Mouse (Mus musculus) spleen, postnatal 4 days (tissue): ENCODE results near the gene Rufy1.
"Not testable (repeated sequence)": the region's sequence is repeated elsewhere in the genome, so short reads cannot be mapped to it uniquely, and the experiment has no call there.

Source experiments
- DNase-seq, 2 experiments: peaks; one replicate each; pipeline ENCODE4 v3.0.0; 2022; ENCODE audit warnings: low spot score in 2 of 2

Rufy1 gene

DNA sequence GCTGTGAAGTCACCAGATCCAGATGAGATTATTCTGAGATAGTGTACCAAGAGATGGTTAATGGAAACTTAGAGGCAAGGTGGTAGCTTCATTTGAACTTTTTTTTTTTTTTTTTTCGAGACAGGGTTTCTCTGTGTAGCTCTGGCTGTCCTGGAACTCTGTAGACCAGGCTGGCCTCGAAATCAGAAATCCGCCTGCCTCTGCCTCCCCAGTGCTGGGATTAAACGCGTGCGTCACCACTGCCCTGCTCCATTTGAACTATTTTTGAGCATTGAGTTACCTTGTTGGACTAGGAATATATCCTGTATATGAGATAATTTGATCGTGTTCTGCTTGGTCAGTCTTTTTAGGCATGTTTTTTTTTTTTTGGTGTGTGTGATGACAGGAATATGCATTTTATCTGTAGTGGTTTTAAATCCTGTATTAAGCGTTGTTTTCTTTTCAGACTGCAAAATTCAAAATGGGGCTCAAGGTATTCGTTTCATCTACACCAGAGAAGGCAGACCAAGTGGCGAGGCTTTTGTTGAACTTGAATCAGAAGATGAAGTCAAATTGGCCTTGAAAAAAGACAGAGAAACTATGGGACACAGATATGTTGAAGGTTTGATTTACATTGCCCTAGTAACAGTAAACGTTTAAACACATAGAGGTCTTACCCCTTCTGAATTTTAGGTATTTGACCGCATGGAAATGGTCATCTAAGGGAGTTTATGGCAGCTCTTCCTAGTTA lies 51.7 kb downstream of the Rufy1 start:
- DNase-seq, result no peak

DNA sequence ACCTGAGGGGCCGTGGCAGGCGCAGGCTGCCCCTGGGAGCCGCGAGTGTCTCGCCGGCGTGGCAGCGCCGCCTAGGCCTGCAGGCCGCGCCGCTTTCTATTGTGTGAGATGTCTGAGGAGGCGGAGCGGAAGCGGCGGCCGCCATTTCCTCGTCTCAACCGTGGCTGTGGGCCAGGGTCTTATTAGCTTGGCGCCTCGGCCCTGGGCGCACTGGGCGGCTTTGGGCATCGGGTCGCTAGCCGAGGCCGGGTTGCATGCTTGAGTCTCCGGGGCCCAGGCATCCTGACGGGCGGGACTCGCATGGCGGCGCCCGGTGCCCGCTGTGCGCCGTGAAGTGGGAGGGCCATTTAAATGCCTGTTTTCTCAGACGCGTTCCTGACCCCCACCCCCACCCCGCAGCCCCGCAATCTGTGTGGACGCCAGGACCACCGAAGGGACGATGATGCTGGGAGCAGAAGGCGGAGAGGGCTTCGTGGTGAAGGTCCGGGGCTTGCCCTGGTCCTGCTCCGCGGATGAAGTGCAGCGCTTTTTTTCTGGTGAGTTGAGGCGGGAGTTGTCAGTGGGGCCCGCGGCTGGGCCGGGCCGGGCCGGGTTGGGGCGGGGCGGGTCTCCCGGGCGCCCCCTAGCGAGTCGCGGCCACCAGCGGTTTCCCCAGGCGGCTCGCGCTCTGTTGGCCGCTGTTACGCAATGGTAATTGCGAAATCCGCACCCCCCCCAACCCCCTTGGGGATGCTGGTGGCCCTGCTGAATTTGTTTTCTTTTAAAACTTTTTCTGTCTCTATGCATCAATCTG lies 52.8 kb downstream of the Rufy1 start:
- peak; percentile 88 to 97 for DNase-seq

DNA sequence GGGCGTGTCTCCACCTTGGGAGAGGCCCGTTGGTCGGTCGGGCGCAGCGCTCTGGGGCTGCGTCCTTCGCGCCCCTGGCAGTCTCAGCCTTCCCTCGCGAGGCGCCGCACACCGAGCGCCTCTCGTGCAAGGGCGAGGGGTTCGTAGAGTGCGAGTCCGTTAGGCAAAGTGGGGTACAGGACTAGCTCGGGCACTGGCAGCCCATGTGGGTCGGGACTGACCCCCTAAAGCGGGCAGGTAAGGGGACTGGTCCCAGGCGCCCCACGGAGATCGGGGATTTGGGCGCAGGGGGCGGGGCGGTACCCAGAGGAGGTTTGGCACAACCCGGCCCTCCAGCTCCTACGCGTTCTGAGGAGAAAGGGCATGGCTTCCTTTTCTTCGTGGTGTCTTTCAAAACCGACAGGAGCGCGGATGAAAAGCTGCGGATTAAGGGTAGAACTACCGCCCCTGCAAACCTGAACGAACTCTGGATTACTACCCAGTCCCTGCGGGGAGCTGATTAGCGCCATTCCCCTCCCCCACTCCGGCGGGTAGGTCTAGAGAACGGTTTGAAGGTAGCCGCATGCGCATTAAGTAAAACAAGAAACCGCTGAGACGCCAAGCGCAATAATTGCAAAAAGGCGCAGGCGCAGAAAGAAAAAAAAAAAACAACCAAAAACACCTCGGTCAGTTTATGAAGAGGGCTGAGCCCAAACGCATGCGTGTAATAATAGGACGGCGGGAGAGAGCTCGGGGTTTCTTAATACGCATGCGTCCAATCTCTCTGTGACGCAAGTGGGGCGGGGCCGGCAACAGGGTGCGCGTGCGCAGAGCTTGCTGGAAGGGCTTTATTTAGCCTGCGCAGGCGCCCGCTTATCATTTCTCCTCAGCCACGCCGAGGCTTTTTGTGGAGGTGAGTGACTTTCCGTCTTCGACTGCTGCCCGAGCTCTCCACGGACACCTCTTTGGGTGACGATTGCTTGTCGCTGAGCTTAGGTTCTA lies 53.7 kb downstream of the Rufy1 start, which contains the start of gene Hnrnph1:
Gene Hnrnph1 (plus strand): TSS at position 80 of the 981 bp plus-strand sequence.
- peak; percentile 98 to 100 for DNase-seq

DNA sequence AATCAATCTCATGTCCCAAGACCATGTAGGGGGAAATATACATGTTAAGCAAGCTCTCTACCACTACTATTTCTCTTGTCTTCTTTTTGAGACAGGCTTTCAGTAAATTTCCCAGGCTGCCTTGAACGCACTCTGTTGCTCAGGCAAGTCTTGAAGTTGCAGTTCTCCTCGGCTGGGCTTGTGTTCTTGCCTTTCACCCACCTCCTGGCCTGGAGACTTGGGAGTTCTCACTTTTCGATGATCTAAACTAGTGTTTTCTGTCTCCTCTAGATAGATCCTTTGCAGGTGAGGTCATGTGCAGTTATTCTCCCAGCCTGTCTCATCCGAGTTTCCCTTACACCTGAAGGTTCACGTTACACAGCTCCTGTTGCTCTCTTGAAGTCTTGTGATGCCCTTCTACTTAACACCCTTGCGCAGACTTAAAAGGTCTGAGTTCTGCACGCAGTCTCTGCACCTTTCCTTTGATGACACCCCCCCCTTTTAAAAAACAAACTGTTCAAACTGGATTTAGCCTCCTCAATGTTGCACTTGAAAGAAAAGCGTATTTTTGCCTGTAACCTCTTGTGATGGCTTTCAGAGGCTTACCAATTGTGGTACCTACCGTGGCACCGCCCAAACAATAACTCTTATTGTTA lies 54.7 kb downstream of the Rufy1 start:
- no peak for DNase-seq

DNA sequence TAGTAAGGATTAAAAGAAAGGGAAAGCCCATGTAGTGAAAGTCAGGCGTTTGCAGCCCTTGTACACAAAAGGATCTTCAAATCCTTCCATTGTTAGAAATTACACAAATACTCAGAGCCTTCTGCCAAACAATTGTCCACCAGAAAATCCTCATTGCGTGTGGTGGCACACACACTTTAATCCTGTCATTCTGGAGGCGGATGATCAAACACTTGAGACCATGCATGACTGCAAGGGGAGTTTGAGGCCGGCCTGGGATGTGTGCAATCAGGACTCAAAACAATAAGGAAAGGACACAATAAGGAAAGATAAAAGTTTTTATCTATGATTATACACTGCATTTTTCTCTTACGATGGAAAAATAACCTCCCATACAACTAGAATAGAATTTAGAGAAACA lies 55.5 kb downstream of the Rufy1 start:
- DNase-seq, result no peak

DNA sequence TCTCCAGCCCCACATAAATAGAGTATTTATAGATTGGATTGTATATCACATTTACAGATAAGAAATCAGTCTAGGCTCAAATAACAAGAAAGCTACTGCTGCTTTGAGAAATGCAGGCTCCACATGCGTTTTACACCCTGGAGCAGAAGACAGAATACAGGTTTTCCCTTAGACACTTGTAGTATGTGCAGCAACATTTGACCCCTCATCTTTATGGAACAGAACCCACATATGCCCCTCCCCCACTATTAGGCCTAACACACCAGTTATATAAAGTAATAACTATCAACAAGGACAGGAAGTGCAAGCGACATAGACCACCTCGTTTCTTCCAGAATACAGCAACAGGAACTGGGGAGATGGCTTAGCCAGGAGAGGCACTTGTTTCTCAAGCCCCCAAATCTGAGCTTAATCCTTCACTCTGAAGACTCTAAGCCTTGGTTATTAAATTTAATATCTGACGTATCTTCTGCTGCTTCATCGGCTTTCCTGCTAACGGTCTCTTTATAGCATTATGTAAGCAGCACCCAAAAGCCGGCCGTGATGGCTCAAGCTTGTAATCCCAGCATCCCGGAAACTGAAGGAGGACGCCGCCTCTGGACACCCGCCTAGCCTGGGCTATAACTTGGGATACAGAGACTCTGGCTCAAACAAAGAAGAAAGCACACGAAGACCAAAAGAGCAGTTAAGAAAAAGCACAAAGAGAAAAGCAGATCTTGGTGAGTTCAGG lies 56.5 kb downstream of the Rufy1 start:
- DNase-seq, result no peak

DNA sequence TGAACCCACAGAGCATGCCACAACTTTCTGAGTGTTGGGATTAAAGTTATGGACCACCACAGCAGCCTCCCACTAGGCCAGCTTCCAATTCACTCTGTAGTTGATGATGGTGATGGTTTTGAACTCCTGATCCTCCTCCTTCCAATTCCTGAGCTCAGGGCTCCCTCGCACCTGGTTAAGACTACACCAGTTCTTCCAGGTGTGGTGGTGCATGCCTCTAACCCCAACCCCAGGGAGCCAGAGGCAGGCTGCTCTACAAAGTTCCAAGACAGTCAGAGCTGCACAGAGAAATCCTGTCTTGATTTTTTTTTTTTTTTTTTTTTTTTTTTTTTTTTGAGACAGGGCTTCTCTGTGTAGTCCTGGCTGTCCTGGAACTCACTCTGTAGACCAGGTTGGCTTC lies 57.3 kb downstream of the Rufy1 start:
- no peak for DNase-seq

DNA sequence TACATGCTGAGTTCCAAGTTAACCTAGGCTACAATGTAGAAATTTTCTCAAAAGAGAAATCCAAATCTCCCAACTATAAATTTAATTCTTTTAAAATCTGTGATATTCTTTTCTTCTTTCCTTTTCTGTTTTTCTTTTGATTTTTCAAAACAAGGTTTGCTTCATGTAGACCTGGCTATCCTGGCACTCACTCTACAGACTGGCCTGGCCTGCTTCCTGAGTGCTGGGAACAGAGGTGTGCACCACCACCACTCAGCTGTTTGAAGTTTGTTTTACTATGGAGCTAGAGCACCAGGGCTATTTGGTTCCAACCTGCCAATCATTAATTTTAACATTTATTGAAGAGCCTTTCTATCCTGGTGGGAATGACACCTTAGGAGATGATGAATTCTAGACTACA lies 57.8 kb downstream of the Rufy1 start:
- DNase-seq, result no peak

DNA sequence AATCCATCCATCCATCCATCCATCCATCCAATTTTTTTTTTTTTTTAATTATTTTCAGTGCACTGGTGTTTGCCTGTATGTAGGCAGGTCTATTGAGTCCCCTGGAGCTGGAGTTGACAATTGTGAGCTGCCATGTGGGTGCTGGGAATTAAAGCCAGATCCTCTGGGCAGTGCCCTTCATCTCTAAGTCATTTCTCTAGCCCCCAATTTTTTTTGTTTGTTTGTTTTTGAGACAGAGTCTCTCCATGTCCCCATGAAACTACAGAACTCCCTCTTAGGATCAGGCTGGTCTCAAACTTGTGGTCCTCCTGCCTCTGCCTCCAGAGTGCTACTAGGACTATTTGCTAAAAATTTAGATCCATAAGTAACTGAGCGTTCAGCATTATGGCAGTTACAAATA lies 59.0 kb downstream of the Rufy1 start:
- DNase-seq, result no peak

DNA sequence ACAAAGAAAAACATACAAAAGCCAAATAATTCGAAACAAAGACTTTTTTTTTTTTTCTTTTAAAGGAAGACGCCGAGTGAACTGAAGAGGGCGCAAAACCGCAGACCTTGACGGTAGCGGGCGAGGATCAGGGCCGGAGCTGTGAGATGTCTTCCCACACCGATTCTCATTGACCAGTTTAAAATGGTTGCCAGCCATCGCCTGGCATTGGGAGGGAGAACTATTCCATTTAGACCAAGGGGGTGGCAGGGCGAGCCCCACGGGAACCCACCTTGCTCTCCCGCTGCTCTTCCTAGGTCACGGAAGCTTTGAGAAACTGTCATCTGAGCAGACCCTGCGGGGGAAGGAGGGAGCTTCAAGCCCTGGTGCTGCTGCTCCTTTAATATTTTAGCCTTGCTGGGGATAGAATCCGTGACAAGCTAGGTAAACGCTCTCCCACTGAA lies 59.5 kb downstream of the Rufy1 start:
- peak; percentile 70 to 83 for DNase-seq

DNA sequence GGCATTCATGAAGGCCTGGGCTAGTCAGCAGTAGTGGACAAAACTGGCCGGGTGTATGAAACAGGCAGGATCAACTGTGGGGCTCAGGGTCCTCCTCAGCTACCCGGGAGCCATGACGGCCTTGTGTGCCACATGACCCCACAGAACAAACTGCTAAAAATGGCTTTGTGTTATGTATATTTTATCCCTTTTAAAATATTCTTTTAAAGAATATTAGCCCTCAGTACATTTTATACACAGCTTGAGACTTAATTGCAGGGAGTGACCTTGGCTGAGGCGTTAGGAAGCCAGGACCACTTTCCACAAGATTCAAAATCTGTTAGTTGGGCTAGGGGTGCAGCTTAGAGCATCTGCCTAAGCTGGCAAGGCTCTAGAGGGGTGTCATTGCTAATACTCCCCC lies 60.0 kb downstream of the Rufy1 start:
- no peak for DNase-seq

DNA sequence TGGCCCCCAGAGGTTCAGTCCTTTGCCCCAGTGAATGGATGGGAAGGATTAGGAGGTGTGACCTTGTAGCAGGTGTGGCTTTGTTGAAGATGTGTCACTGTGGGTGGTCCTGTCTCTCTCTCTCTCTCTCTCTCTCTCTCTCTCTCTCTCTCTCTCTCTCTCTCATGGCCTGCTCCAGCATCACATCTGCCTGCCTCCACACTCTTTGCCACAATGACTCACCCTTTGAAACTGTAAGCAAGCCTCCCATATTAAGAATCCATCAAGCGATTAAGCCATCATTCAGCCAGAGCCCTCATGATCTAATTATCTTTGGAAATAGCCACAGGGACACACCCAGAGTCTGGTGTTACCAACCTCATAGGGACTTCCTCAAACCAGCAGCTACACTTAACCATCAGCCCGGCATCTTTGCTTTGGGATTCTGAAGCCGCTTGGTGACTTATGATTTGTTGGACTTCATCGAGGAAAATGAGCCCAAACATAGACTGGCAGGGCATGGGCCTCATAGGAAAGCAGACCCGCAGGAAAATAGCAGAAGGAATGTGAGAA lies 61.5 kb downstream of the Rufy1 start:
- no peak for DNase-seq

DNA sequence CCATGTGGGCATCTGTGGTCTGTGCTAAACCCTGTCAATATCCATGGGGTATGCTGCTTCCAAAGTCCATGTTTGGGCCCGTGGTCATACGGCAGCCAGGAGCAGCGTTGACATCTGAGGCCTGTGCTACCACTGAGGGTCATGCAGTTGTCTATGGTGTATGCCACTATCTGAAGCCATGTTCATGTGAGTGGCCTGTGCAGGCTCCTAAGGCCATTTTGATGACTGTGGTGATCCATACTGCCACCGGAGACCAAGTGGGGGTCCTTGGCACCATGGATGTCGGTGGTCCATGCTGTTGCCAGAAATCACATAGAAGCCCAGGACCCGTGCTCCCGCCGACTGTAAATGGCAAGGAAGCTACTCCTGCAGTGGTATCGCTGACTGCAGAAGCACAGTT lies 63.4 kb downstream of the Rufy1 start:
- DNase-seq, result no peak

DNA sequence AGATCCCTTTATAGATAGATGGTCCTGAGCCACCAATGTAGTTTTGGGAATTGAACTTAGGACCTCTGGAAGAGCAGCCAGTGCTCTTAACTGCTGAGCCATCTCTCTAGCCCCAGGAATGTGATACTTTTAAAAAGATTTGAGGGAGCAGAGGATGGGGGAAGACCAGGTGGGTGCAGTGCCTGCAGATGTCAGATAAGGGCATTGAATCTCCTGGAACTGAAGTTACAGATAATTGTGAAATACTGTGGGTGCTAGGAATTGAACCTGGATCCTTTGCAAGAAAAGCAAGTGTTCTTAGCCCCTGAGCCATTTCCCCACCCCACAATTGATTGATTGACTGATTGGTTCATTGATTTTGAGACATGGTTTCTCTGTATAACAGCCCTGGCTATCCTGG lies 65.6 kb downstream of the Rufy1 start:
- DNase-seq, result no peak

DNA sequence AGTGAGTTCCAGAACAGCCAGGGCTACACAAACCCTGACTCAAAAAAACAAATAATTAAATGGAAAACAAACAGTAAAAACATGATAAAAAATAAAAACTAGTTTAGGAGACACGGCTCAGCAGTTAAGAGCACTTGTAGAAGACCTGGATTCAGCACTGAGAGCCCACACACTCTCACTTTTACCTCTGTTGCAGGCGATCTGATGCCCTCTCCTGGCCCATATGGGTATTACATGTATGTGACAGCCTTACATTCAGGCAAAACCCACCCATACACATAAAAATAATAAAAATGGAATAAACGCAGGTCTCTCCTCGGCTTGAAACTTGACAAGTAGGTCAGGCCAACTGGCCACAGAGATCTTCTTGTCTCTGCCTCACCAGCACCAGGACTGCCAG lies 66.4 kb downstream of the Rufy1 start:
- DNase-seq, result peak; percentile 79 to 90

DNA sequence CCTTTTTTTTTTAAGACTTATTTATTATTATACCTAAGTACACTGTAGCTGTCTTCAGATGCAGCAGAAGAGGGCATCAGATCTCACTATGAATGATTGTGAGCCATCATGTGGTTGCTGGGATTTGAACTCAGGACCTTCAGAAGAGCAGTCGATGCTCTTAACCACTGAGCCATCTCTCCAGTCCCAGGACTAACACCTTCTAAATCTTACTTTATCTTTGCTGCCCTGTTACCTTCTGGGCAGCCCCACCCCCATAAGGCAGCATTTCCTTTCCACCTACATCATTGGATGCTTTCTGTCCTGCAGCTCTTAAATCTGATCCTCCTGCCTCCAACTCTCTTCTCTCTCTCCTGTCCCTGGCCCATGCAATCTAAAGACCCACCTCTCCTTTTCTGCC lies 69.6 kb downstream of the Rufy1 start:
- not testable (repeated sequence) for DNase-seq

DNA sequence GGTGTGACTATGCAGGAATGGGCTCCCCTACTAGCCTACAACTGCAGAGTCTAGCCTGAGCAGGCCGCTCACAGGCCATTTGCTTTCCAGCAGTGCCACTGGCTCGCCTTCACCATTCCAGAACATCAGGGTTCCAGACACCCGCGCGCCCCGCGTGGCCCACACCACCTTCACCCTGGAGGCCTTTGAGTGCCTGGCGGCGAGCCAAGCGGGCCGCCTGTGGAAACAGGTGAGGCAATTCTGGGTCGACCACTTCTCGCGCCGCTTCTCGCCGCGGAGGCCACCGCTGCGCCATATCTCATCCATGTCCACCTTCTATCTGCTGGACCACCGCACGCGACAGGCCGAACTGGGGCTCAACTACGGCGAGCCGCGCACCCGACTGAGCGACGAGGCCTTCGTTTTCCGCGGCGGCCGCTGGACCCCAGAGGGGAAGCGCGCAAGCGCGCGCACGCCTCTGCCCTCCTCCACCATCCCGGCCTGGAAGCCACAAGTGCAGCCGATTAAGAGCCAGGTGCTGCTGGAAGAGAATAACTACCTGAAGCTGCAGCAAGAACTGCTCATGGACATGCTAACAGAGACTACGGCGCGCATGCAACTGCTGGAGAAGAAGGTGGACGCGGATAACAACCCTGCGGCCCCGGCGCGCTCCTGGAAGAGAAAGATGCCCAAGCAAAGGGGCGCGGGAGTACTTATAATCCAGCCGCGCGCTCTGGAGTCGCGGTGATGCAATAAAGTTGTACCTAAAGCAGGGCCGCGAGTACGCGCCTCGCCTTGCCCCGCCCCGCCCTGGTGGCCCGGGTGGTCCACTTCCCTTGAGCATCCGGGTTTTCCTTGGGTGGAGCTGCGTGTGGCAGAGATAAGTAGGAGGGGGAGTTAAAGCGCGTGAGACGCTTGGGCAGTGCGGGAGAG lies 71.7 kb downstream of the Rufy1 start:
- DNase-seq, result peak; percentile 30 to 70

DNA sequence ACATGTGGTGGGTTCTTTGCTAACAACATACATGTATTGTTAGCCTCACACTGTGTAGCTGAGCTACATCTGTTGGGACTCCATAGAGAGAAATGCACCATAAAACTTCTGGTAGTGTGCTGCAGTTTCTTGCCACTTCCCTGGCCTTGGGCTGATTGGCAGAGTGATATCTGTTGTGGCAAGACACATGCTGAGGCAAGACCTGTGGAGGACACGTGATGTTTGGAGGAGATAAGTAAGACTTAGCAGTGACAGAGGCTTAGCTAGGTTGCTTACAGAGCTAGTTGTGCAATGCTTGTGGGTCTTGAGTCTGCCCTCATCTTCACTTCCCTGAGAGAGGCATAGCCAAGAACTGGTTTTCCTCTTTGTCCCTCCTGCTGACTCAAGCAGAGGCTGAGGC lies 75.5 kb downstream of the Rufy1 start:
- DNase-seq, result no peak

DNA sequence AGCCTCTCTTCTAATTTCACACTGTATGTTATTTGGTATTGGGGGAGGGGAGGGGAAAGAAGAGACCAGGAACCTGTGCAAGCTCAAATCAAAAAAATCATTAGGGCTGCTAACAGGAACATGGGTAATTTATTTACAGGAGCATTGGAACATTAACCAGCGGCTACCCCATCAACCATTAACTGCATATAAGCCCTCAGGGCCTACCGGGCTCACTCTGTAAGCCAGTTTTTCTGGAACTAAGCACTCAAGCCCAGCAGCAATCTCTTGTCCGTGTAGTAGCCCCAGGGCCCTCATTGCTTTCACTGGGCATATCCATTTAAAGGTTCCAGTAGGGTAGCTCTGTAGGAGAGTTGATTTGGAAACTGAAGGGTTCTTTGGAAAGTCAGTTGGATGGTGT lies 76.1 kb downstream of the Rufy1 start:
- no peak for DNase-seq
